Mouse (Mus musculus) embryonic stem cell, embryonic (primary cell): Measurements from ENCODE around the gene Cmtm8.

ENCODE experiments used
- CTCF ChIA-PET, 4 experiments: fragments of 300-600 bp in 2 of 4; fragments of 350-600 bp in 2 of 4; sonication (Branson Sonifier 250); formaldehyde crosslinking; loops; one replicate each; lab custom pipeline; 2022; ENCODE audit warnings: inconsistent platforms in 2 of 4; lab: Charles Lee
- POLR2A ChIA-PET, 4 experiments: fragments of 300-600 bp in 2 of 4; fragments of 350-600 bp in 2 of 4; sonication (Branson Sonifier 250); formaldehyde crosslinking; loops; one replicate each; lab custom pipeline; 2022; ENCODE audit warnings: antibody characterized with exemption in 4 of 4, inconsistent platforms in 1 of 4; lab: Charles Lee

Gene Cmtm8

DNA sequence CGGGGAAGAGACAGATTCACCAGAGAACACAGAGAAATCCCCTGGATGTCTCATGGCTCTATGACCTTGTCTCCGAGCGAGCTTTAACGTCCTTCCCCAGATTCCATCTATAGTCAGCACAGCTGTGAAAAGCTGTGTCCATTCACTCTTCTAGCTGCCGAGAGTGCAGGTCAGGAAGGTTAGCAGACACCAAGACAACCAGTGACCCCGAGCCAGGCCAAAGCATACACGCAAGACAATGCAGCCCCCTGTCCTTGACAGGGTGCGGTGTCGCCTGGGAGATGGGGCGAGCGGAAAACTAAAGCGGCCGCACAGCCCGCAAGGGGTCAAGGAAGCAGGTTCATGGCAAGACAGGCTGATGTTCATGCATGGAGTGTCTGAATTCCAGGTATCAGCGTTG lies 42.7 kb downstream of the Cmtm8 start:
- POLR2A ChIA-PET, result interaction anchor here in 2 of 4 experiments (0.6 to 1.3 kb wide), 7 partner anchors 10 to 753 kb away, joined by 3 to 7 read pairs (median 3); no protein-coding TSS in a partner anchor
- CTCF ChIA-PET, result interaction anchor here in 1 of 4 experiments (0.5 kb wide), 1 partner anchor 439 kb away, joined by 4 read pairs; no protein-coding TSS in a partner anchor

DNA sequence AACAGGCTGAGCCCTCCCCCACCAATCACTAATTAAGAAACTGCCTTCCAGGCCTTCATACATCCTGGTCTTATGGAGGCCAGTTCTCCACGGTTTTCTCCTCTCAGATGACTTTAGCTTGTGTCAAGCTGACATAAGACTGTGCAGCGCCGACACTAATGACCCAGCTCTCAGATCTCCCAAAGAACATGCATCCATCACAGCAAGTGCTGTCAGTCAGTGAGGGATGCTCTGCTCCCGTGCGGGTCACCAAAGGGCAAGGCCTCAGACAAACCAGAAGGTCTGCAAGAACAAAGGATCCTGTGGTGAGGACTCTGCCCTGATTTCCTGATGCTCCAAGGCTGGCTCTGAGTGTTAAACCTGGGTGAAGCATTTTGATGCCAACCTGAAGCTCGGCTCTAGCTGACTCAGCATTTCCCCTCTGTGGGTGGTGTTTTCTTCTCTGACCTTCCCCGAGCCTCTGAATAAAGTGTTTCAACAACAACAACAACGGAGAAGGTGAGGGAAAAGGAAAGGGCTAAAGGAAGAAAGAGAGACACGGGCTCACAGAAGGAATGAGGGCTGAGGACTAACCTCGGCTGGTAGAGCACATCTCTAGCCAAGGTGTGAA lies 44.4 kb downstream of the Cmtm8 start:
- ChIA-PET CTCF (interaction anchor here in 3 of 4 experiments (0.6 to 1.2 kb wide), 7 partner anchors 14 to 232 kb away, joined by 3 to 4 read pairs (median 3); no protein-coding TSS in a partner anchor), POLR2A (interaction anchor here in 3 of 4 experiments (0.5 to 1.2 kb wide), 3 partner anchors 19 to 104 kb away, joined by 4 to 6 read pairs (median 4); no protein-coding TSS in a partner anchor)

DNA sequence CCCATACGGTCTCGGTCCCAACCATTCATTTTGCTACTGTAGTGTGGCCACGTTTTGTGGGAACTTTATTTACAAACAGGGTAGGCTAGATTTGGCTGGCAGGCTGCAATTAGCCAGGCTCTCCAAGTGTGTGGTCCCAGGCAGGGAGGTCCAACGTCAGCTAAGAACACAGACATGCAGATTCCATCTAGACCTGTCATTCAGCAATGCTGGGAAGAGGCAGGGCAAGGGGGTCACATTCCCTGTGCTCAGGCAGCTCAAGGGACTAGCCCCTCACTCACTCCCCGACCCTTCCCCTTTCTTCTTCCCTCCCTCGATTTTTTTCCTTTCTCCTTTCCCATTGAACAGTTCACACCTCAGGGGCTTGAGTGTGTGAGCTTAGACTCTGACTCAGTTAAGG lies 45.1 kb downstream of the Cmtm8 start:
- POLR2A ChIA-PET, result interaction anchor here in 2 of 4 experiments (0.7 to 1.2 kb wide), 2 partner anchors 18 to 49 kb away, joined by 4 to 6 read pairs; no protein-coding TSS in a partner anchor
- CTCF ChIA-PET, result interaction anchor here (0.6 to 1.2 kb wide), 7 partner anchors 14 to 233 kb away, joined by 3 to 4 read pairs (median 3); no protein-coding TSS in a partner anchor

DNA sequence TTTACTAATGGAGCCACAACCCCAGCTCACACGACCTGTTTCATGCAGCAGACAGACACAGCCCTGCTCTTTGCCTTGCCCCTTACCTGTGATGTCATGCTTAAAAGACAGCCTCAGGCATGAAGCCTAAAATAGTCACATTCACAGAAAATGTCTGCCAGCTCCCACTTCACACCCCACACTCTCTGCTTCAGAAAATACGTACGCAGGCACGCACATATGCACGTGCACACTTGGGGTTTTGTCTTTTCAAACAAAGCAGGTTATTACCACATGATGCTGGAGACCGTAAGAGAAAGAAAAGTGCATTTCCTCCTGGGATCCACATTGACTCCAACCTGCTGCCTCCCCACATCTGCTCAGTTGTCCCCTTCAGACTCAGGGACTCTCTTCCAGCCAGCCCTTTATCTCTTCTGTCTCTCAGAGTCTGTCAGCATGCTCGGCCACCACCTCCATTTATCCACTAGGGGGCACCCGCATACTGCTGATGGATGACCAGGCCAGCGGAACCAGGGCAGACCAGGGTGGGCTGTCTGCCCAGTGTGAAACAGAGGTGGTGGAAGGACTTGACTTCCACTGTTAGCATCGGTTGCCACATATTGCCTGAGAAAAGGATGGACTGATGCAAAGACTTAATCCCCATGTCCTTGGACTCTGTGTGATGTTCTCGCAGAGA lies 46.5 kb downstream of the Cmtm8 start:
- CTCF ChIA-PET, result interaction anchor here (0.5 to 1.3 kb wide), 12 partner anchors 9 to 159 kb away, joined by 3 to 4 read pairs (median 3); partner anchors contain the start of gene Cmtm8 (in 2 of the 4)
- POLR2A ChIA-PET, result interaction anchor here in 2 of 4 experiments (0.6 to 1.4 kb wide), 3 partner anchors 15 to 17 kb away, joined by 3 read pairs; partner anchors contain the start of gene Cmtm7 (in 1 of the 2)

DNA sequence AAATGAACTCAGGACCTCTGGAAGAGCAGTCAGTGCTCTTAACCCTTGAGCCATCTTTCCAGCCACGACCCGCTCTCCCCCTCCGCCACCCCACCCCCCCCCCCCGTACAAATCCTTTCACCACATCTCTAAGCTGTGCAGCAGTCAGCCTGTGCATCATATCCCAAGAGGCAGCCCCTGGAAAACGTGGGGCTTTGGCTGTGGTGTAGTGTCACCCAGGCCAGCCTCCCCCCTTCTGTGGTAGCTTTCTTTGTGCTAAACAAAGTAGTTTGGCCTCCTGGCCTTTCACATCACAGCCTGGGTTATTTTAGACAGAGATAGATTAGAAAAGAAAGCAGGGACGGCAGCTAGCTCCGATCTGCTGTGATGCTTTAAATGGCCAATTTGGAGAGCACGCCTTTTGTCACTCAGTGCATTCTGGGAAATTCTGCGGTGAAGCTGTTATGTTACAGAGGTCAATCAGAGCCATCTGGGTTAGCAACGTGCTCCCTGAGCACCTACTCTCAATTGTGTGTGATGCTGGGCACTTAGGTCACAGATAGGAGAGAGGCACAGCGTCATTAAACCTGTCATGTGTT lies 47.4 kb downstream of the Cmtm8 start:
- POLR2A ChIA-PET, result interaction anchor here in 2 of 4 experiments (0.8 to 1.4 kb wide), 3 partner anchors 8 to 16 kb away, joined by 3 to 4 read pairs (median 3); partner anchors contain the start of gene Cmtm7 (in 1 of the 2)
- CTCF ChIA-PET, result interaction anchor here in 1 of 4 experiments (1.3 kb wide), 1 partner anchor 8 kb away, joined by 4 read pairs; no protein-coding TSS in a partner anchor

DNA sequence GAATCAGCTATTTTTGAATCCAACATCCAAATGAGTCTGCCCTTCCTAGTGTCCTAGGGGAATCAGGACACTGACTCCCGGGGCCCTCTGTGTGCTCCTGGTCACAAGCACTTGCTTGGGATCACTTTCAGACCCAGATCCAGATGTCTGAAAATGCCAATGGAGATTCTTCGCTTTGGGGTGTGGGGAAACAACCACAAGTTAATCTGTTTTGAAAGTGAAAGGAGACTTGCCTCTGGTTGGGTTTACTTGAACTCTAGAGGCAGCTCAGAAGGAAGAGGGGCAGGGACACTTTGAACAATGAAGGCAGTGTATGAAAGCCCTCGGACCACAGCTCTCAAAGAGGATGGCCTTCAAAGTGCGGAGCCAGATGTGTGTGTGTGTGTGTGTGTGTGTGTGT lies 49.5 kb downstream of the Cmtm8 start:
- ChIA-PET POLR2A (interaction anchor here in 3 of 4 experiments (0.6 to 6.4 kb wide), 7 partner anchors 9 to 730 kb away, joined by 3 to 64 read pairs (median 4); partner anchors contain the start of gene Cmtm7 (in 2 of the 3)), CTCF (interaction anchor here in 2 of 4 experiments (0.6 to 0.9 kb wide), 2 partner anchors 93 to 165 kb away, joined by 3 read pairs; no protein-coding TSS in a partner anchor)

DNA sequence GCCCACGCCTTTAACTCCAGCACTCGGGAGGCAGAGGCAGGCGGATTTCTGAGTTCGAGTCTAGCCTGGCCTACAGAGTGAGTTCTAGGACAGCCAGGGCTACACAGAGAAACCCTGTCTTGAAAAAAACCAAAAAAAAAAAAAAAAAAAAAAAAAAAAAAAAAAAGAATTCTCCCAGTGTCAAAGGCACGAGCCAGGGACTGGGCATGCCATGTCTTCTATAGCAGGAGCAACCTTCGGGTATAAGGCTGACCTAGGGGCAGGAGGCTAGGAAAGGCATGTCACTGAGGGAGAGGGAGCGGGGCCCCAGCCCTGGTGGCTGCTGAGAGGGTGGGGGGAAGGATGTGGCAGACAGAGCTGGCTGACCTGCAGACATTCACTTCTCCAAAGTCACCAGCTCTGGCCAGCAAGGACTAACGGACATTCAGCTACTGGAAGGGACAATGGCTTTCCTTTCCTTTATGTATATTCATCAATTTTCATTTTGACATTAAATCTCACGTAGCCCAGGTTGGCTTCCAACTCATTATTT lies 50.1 kb downstream of the Cmtm8 start:
- ChIA-PET CTCF (interaction anchor here in 1 of 4 experiments (0.8 to 0.9 kb wide), 2 partner anchors 30 to 94 kb away, joined by 3 read pairs; no protein-coding TSS in a partner anchor), POLR2A (interaction anchor here in 3 of 4 experiments (0.6 to 6.4 kb wide), 5 partner anchors 8 to 731 kb away, joined by 3 to 64 read pairs (median 4); partner anchors contain the start of gene Cmtm7 (in 2 of the 3))

DNA sequence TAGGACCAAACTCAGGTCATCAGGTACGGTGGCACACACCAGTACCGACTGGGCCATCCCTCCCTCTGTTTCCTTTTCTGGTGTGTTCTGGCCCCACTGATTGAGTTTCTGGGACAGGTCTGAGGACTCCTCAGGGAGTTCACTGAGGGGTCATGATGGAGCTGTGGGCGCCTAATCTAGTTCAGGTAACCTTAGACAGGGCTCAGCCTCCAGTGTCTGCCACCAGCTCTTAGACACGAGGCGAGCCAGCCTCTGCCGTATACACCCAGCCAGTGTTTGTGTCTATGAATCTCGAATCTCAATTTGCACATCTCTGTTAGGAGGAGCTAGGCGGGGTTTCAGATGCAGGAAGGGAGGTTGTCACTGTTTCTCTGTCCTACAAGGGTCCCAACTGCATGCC lies 54.0 kb downstream of the Cmtm8 start:
- POLR2A ChIA-PET, result interaction anchor here in 3 of 4 experiments (0.9 to 6.4 kb wide), 5 partner anchors 9 to 15 kb away, joined by 4 to 64 read pairs (median 11); partner anchors contain the start of gene Cmtm7 (in 3 of the 3)
- CTCF ChIA-PET, result interaction anchor here in 1 of 4 experiments (0.6 kb wide), 1 partner anchor 12 kb away, joined by 3 read pairs; no protein-coding TSS in a partner anchor

DNA sequence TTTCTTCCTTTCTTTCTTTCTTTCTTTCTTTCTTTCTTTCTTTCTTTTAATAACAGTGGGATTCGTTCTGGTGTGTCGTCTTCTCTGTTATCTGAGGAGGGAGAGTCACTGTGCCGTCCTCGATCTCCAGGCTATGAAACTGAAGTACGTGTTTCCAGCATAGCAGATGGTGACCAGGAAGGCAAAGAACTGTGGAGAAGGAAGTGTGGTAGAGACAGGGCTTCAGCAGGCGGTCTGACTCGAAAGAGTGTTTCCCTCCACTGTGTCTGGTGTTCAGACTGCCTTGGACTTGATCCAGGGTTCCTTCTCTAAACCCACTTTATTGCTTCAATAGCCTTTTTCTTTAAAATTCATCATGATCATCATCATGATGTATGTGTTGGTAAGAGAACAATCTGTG lies 54.4 kb downstream of the Cmtm8 start:
- ChIA-PET CTCF (interaction anchor here in 3 of 4 experiments (0.6 to 1.4 kb wide), 4 partner anchors 12 to 235 kb away, joined by 3 read pairs; partner anchors contain the start of gene Gpd1l (in 1 of the 3)), POLR2A (interaction anchor here in 3 of 4 experiments (0.6 to 6.4 kb wide), 8 partner anchors 8 to 48 kb away, joined by 3 to 64 read pairs (median 4); partner anchors contain the start of gene Cmtm7 (in 3 of the 3))

DNA sequence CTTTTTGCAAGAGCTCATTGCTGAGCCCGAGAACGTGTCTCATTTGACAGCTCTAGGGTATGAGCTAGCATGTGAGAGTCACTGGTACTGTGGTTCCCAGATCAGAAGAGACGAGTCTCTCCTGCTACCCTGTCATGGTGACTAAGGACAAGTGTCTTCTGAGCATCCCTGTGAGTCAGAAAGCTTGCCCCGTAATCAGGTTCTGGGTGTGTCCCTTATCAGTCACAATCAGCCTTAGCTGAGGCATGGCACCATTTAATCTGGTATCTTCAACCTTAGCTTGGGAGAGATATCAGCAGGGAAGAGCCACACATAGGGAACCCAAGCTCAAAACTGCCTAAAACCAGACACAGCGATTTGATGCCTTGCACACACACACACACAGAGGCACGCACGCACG lies 55.3 kb downstream of the Cmtm8 start:
- ChIA-PET CTCF (interaction anchor here in 3 of 4 experiments (0.6 to 1.4 kb wide), 5 partner anchors 8 to 146 kb away, joined by 3 to 4 read pairs (median 3); partner anchors contain the start of gene Gpd1l (in 1 of the 3)), POLR2A (interaction anchor here in 3 of 4 experiments (0.6 to 6.4 kb wide), 7 partner anchors 8 to 48 kb away, joined by 3 to 64 read pairs (median 3); partner anchors contain the start of gene Cmtm7 (in 1 of the 3))

DNA sequence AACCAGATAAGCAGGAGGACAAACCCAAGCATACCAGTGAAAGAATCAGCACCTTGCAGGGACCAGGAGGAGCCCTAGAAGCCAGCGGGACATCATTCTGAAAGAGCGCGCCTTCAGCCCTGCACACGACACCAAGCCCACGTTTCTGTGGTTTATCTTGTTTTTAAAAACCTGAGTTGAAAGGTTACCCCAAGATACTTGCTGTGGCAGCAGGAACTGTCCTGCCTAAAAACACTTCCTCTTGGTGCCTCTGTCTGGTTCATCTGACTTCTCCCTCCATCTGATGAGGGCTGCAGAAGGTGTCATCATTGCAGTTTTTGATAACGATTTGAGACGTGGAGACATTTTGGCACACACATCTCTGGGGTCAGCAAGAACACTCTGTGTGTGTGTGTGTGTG lies 56.2 kb downstream of the Cmtm8 start:
- ChIA-PET POLR2A (interaction anchor here in 1 of 4 experiments (1.3 kb wide), 1 partner anchor 9 kb away, joined by 4 read pairs; no protein-coding TSS in a partner anchor), CTCF (interaction anchor here in 2 of 4 experiments (1.0 to 1.4 kb wide), 2 partner anchors 9 to 10 kb away, joined by 3 to 4 read pairs; no protein-coding TSS in a partner anchor)

DNA sequence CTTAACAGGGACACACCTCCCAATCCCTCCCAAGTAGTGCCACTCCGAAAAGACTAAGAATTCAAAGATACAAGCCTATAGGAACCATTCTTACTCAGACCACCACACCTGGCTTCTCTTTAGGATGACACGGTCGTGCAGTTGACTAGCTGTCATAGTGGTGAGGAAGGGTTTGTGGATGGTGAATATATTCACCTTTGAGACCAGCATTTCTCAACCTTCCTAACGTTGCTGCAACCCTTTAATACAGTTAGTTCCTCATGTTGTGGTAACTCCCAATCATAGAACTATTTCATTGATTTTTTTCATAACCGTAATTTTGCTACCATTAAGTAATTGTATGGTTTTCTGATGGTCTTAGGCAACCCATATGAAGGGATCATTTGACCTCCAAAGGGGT lies 56.8 kb downstream of the Cmtm8 start:
- ChIA-PET POLR2A (interaction anchor here in 1 of 4 experiments (0.9 kb wide), 1 partner anchor 36 kb away, joined by 5 read pairs; no protein-coding TSS in a partner anchor), CTCF (interaction anchor here in 1 of 4 experiments (0.6 kb wide), 1 partner anchor 177 kb away, joined by 4 read pairs; no protein-coding TSS in a partner anchor)

DNA sequence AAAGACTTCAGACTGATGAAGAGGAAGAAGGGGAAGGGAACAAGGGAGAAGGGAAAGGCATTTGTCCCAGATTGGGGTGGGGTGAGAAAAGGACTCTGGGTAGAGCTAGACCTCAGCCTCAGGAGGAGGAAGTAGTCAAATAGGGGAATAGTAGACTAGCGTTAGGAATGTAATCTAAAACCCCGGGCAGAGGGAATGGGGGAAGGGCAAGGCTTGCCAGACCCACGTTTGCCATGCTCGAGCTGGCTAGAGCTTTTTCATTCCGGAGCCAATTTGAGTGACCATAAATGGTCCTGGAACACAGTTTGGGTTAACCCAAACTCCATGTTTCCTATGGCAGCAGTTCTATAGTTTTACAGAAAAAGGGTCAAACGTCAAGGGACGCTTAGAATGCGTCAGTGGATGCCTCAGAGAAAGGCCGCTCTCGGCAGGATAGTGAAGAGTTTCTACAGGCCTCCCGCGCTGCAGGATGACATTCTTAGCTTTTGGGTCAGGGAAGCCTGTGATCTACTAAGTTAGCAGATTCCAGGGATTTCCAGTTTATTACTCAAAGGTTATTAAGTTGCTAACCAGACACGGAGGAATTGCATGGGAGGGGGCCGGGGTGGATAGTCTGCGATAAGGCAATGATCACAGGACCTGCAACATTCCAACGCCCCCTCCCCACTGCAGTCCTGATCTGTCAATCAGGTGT lies 58.4 kb downstream of the Cmtm8 start:
- ChIA-PET CTCF (interaction anchor here in 3 of 4 experiments (0.6 to 1.5 kb wide), 9 partner anchors 12 to 279 kb away, joined by 3 to 6 read pairs (median 3); no protein-coding TSS in a partner anchor), POLR2A (interaction anchor here in 3 of 4 experiments (0.7 to 2.0 kb wide), 15 partner anchors 9 to 525 kb away, joined by 3 to 8 read pairs (median 3); partner anchors contain the start of genes Cmtm6 (in 1 of the 3), Cnot10 (in 1 of the 3) and Stt3b (in 1 of the 3))

DNA sequence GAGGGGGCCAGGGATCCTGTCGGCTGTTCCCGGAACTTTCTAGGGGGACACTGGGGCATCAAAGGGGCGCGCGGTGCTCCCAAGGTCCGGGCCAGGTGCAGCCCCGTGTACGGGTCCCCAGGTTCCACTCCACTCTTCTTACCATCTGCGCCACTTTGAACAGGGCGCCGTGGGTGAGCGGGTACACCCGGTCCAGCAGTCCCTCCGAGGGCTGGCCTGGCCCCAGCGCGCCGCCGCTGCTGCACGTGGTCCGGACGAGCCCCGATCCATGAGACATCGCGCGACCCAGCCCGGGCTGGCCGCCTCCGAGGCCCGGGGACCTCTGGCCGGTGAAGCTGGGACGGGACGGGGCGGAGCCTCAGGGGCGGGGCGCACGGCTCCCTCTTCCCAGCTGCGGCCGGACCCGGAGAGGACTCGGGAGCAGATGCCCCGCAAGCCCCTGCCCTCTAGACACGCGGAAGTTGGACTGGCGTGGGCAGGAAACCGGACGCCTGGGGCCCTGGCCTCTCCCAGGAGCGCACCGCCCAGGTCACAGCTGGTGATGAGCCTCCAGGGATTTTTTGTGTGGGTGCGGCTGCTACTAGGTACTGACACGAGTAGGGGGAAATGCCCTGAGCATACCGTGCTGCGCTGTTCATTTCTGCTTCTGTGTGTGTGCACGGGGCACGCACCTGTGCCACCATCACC lies 62.3 kb downstream of the Cmtm8 start, which contains the start of gene Cmtm7:
Cmtm7 (minus strand) TSS at position 331 of the 687 bp plus-strand sequence.
- ChIA-PET POLR2A (interaction anchor here (0.6 to 7.8 kb wide), 43 partner anchors 9 to 388 kb away, joined by 3 to 64 read pairs (median 3); partner anchors contain the start of genes Cmtm6 (in 2 of the 4), Cmtm8 (in 2 of the 4), Cnot10 (in 1 of the 4) and Dync1li1 (in 1 of the 4)), CTCF (interaction anchor here (0.6 to 1.6 kb wide), 11 partner anchors 18 to 508 kb away, joined by 3 to 7 read pairs (median 3); no protein-coding TSS in a partner anchor)
